Mouse (Mus musculus) lung, postnatal 0 days (tissue): Measurements from ENCODE around the gene AU040320. TPM values are rescaled to one million over a fixed set of nuclear protein-coding genes. Genes with fewer than 3 reads are reported as not detected.
A peak's percentile ranks its signal among the peaks of the same experiment; 100 is the strongest.

Experiments
- ATAC-seq: fragments of 200-750 bp; cut with Nextera tagmentation; 2 replicates; pipeline ENCODE4 v1.8.0; 2017; ENCODE audit warnings: moderate library complexity
- DNase-seq: peaks from one replicate; pipeline ENCODE4 v3.0.0-alpha.2; 2016; ENCODE audit warnings: low spot score
- H3K27ac ChIP-seq: fragments of 300-500 bp; sonication (generic); 2 replicates; pipeline ENCODE4 v1.5.1; 2014; ENCODE audit warnings: antibody characterized with exemption, mild to moderate bottlenecking, low read length, mixed read lengths
- H3K27me3 ChIP-seq: fragments of 300-500 bp; sonication (generic); replicated peaks from 2 replicates; pipeline ENCODE4 v1.6.1; 2014; ENCODE audit warnings: low read length, mixed read lengths; ENCODE audit not compliant: insufficient read depth
- H3K36me3 ChIP-seq: fragments of 300-500 bp; sonication (generic); 2 replicates; pipeline ENCODE4 v1.6.1; 2014; ENCODE audit warnings: low read length, mixed read lengths; ENCODE audit not compliant: insufficient read depth
- H3K4me1 ChIP-seq: fragments of 300-500 bp; sonication (generic); 2 replicates; pipeline ENCODE4 v1.6.1; 2014; ENCODE audit warnings: antibody characterized with exemption, low read depth, low read length, mixed read lengths; ENCODE audit not compliant: insufficient read depth
- H3K4me2 ChIP-seq: fragments of 300-500 bp; sonication (generic); replicated peaks from 2 replicates; pipeline ENCODE4 v1.6.1; 2014; ENCODE audit warnings: low read depth, mild to moderate bottlenecking, low read length, moderate library complexity, mixed read lengths
- H3K4me3 ChIP-seq: fragments of 300-500 bp; sonication (generic); 2 replicates; pipeline ENCODE4 v1.5.1; 2014; ENCODE audit warnings: low read depth, low read length
- H3K9ac ChIP-seq: fragments of 300-500 bp; sonication (generic); replicated peaks from 2 replicates; pipeline ENCODE4 v1.6.1; 2014; ENCODE audit warnings: low read depth, mild to moderate bottlenecking
- H3K9me3 ChIP-seq: fragments of 300-500 bp; sonication (generic); 2 replicates; pipeline ENCODE4 v1.6.1; 2016; ENCODE audit warnings: low read length, mixed read lengths
- CTCF ChIP-seq: IDR thresholded peaks from 2 replicates; pipeline ENCODE4 v1.5.1; 2016; ENCODE audit warnings: antibody characterized with exemption, mild to moderate bottlenecking
- EP300 ChIP-seq: IDR thresholded peaks from 2 replicates; pipeline ENCODE4 v1.6.1; 2016; ENCODE audit warnings: antibody characterized with exemption, mild to moderate bottlenecking, control low read depth
- WGBS: fragments of 180-500 bp; shearing (Covaris S2); extraction: QIAGEN DNeasy Blood & Tissue Kit; methylation state at CpG from one replicate; pipeline ENCODE4 v1.1.7; 2014; 5-methylcytosine and 5-hydroxymethylcytosine counted together
- polyA plus RNA-seq: library from polyadenylated mRNA; unstranded; fragments of >200 nt; fragmentation: Nextera tagmentation; extraction: Ambion mirVana; gene quantifications from 2 replicates; pipeline ENCODE4 v1.2.1, GENCODE M21; 2015

AU040320 gene
- polyA plus RNA-seq, 1 experiment from 2014 or later = 22.2 TPM

DNA sequence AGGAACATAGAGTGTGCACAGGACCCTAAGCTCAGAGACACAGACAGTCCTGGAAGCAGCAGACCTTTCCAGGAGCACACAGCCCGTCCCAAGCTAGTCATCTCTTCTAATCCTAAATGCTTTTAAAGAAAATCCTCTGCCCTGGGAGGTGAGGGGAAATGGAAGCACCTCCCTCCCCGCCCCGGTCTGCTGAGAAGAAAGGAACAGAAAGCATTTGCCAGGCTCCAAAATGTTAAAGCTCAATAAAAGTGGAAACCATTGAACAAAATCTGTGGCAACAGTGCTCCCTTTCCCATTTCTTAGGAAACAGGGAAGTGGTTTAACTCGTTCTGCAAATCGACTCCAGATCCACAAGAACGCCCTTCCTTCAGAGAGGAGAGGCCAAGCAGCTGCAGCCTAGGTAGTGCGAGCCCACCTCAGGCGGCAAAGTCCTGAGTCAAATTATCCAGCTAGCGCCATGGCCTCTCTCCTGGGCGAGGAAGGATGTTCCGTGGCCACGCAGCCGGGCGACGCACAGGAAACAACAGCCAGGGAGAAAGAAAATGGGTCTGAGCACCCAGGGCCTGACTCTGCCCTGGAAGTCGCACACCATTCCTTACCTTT lies 19.2 kb upstream of the AU040320 start:
- no peak overlapping the region for H3K27ac ChIP-seq
- WGBS = 3% methylated on average over 16 of the region's 16 CpGs
- peaks cover 77% of the 10 kb centered on the region for H3K27me3 ChIP-seq
- no peak overlapping the region for H3K4me3 ChIP-seq
- H3K4me1 ChIP-seq = peaks cover 5% of the 10 kb centered on the region; the same call in 1 of the 2 replicates
- no peak overlapping the region for H3K4me2 ChIP-seq
- ATAC-seq = no peak
- H3K36me3 ChIP-seq = no peaks in the 10 kb centered on the region
- no peaks in the 10 kb centered on the region for H3K9me3 ChIP-seq
- H3K9ac ChIP-seq = no peak overlapping the region
- no peak for DNase-seq
- TF ChIP-seq EP300 (no peak), CTCF (no peak)

DNA sequence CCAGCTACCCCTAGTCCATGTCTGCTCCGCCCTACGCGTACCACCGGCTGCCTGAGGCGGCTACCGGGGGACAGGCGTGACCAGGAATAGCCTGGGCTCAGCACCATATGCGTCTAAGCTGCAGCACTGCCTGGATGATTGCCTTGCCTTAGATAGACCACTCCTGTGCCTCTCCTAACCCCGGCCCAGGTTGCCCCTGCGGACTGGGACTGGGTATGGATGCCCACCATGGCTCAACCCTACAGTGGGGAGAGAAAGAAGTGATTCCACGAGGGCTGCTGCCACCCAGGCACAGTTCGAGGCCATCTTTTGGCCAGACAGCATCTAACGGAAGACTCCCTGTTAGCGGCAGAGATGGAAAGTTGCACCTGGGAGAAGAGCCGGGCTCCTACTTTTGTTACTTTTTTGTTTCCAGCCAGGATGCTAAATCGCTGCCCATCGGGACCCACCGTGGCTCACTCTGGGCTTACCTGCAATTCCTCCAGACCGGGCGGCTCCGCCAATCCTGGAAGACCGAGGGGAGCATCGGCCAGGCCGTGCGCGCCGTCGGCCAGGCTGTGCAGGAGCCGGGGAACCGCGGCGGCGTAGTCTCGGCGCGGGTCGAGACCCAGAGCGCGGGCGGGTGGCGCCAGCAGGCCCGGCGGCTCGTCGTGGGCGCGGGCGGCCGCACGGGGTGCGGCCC lies 18.5 kb upstream of the AU040320 start:
- TF ChIP-seq CTCF (no peak), EP300 (no peak)
- H3K4me2 ChIP-seq = peak overlapping the region; percentile 55
- no peak overlapping the region for H3K27ac ChIP-seq
- H3K4me1 ChIP-seq = peaks cover 5% of the 10 kb centered on the region; the same call in 1 of the 2 replicates
- WGBS = 7% methylated on average over 39 of the region's 51 CpGs
- no peak for DNase-seq
- peaks cover 76% of the 10 kb centered on the region for H3K27me3 ChIP-seq
- H3K9ac ChIP-seq = no peak overlapping the region
- peak overlapping the region; percentile 33 for H3K4me3 ChIP-seq
- ATAC-seq = peak; percentile 7; the same call in 1 of the 2 replicates
- no peaks in the 10 kb centered on the region for H3K9me3 ChIP-seq
- H3K36me3 ChIP-seq = no peaks in the 10 kb centered on the region

DNA sequence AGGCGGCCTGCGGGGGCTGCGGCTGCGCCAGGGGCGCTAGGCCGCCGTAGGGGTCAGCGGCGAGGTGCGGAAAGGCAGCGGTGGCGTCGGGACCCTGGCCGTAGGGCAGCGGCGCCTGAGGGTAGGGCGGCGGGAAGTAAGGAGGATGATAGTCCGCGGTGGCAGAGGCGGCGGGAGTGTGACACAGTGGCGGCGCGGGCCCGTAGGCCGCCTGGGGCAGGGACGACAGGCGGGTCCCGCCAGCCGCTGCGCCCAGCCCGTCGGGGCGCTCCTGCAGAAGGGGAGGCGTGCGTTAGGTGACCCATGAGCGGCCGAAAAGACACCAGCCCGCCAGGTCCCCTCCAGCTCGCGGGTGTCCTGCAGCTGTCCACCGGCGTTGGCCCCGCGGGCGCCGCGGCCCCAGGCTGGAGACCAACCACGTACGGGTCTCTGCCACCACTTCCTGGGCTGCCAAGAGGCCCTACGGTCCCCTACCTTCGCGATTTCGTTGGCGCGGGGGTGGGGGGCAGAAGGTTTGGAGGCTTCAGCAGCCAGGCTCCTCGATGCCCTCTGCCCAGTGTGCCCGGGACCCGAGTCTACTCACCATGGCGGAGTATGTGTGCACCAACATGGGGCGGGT lies 17.9 kb upstream of the AU040320 start:
- H3K27ac ChIP-seq = no peak overlapping the region
- TF ChIP-seq CTCF (no peak), EP300 (no peak)
- DNase-seq (no peak), ATAC-seq (peak; percentile 25)
- H3K36me3 ChIP-seq = no peaks in the 10 kb centered on the region
- H3K4me1 ChIP-seq = peaks cover 5% of the 10 kb centered on the region; the same call in 1 of the 2 replicates
- no peak overlapping the region for H3K9ac ChIP-seq
- H3K4me3 ChIP-seq = peak overlapping the region; percentile 33
- 4% methylated on average over 30 of the region's 62 CpGs for WGBS
- peak overlapping the region; percentile 55 for H3K4me2 ChIP-seq
- peaks cover 70% of the 10 kb centered on the region for H3K27me3 ChIP-seq
- no peaks in the 10 kb centered on the region for H3K9me3 ChIP-seq

DNA sequence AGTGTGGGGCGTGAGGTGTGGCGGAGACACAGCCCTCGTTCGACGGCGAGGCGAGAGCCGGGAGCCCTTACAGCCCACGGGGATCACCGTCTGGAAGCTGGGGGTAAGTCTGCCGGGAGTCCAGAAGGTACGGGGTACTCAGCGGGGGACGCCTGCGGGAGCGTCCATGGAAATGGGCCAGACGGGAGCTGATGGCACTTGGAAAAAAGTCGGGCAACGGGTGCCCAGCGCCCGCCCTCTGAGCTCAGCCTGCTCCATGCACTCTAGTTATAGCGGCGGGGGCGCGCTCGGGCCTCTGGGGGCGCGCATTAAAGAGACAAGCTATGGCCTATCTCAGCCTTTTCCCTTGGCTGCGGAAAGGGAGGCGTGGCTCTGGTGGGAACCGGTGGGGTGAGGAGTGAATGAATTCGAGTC lies 17.3 kb upstream of the AU040320 start, which contains the start of gene Tfap2e:
TSS of gene Tfap2e (minus strand) at position 240 of the 414 bp plus-strand sequence.
- Histone ChIP-seq H3K4me3 (peak within 1 kb of the TSS; percentile 33), H3K36me3 (no peaks in the 10 kb centered on the region), H3K9me3 (no peaks in the 10 kb centered on the region), H3K4me2 (peak within 1 kb of the TSS; percentile 55), H3K4me1 (peaks cover 5% of the 10 kb centered on the region; the same call in 1 of the 2 replicates), H3K9ac (no peak within 1 kb of the TSS), H3K27ac (no peak within 1 kb of the TSS), H3K27me3 (peaks cover 65% of the 10 kb centered on the region)
- ATAC-seq = peak; percentile 71
- DNase-seq = peak; percentile 42
- WGBS = 2% methylated on average over 31 of the region's 32 CpGs
- TF ChIP-seq EP300 = no peak
- TF ChIP-seq CTCF = no peak

DNA sequence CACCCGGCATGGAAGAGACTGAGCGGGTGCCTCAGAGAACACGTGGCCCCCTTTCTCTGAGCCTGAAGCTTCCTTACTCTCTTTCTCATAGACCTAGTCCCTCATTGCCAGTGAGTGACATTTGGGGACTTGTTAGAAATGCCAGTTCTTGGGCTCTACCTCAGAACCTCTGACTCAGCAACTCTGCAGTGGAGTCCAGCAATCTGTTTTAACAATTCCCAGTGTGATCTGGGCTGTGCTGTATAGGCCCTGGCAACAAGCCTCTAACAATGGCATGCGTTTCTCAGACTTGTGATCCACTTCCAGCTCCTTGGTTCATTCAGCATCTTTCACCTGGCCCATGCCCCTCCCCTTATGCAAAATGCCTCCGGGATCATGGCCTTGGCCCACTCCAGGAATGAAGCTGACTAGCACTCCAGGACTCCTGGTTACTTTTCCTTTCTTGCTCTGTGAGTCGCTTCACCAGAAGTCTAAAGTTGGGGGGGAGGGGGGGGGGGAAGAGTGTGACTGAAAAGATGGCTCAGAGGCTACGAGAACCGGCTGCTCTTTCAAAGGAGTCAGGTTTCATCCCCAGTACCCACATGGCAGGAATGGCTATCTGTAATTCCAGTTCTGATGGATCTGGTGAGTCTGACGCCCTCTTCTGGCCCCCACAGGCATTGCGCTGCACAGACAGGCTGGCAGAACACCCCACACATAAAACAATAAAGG lies 13.2 kb upstream of the AU040320 start:
- 30% methylated on average over 10 of the region's 10 CpGs for WGBS
- no peak for ATAC-seq
- no peak overlapping the region for H3K4me3 ChIP-seq
- peak; percentile 58 for TF ChIP-seq CTCF
- TF ChIP-seq EP300 = no peak
- no peaks in the 10 kb centered on the region for H3K9me3 ChIP-seq
- peaks cover 5% of the 10 kb centered on the region; the same call in 1 of the 2 replicates for H3K4me1 ChIP-seq
- H3K4me2 ChIP-seq = no peak overlapping the region
- H3K9ac ChIP-seq = no peak overlapping the region
- no peak for DNase-seq
- H3K36me3 ChIP-seq = no peaks in the 10 kb centered on the region
- no peak overlapping the region for H3K27ac ChIP-seq
- peaks cover 30% of the 10 kb centered on the region for H3K27me3 ChIP-seq

DNA sequence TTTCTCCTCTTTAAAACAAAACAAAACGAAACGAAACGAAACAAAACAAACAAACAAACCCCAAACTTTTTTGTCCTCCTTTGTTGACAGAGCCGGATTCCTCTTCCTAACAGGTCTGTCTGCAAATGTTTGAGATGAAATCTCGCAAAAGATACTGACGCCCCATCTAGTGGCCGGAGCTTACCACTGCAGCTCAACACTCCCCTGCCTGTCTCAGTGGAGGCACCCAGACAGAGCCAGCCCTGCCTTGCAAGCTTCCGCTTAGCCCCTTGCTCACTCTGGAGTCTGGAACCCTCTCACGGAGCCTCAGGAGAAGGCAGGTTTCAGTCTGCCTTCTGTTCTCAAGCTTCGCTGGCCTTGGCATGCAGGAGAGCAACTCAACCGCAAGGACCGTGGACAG lies 11.9 kb upstream of the AU040320 start:
- WGBS = 2% methylated on average over 12 of the region's 12 CpGs
- Histone ChIP-seq H3K36me3 (no peaks in the 10 kb centered on the region), H3K4me3 (no peak overlapping the region), H3K9ac (no peak overlapping the region), H3K9me3 (no peaks in the 10 kb centered on the region), H3K27ac (no peak overlapping the region), H3K27me3 (peaks cover 17% of the 10 kb centered on the region; the same call in 1 of the 2 replicates), H3K4me2 (no peak overlapping the region), H3K4me1 (no peaks in the 10 kb centered on the region)
- peak; percentile 78 for DNase-seq
- peak; percentile 57; the same call in 1 of the 2 replicates for ATAC-seq
- no peak for TF ChIP-seq EP300
- TF ChIP-seq CTCF = peak; percentile 89
